Mouse (Mus musculus): ENCODE results near the gene Myh13. TPM values are rescaled to one million over a fixed set of nuclear protein-coding genes. Genes with fewer than 3 reads are reported as not detected.

Gene Myh13
- total and polyA plus RNA-seq, 2 experiments from 2014 or later, result 0.15 to 0.57 TPM

- H3K4me3 ChIP-seq (ENCODE audit: low read depth, low read length), result no peak overlapping the region
- no peak for DNase-seq
- H3K36me3 ChIP-seq (ENCODE audit: insufficient read depth), result no peaks in the 10 kb centered on the region
- H3K9ac ChIP-seq, result no peak overlapping the region
- no peak for TF ChIP-seq CTCF (IDR thresholded peaks at IDR 0.05; ENCODE audit: low read depth)
- H3K4me1 ChIP-seq (ENCODE audit: insufficient read depth), result no peaks in the 10 kb centered on the region
- WGBS, result 78% methylated on average over 3 of the region's 3 CpGs
- ATAC-seq, result no peak
- no peak overlapping the region for H3K27ac ChIP-seq (ENCODE audit: low read depth, low read length)
- no peak overlapping the region for H3K4me2 ChIP-seq (ENCODE audit: low read depth)
- H3K9me3 ChIP-seq (ENCODE audit: low read length), result no peaks in the 10 kb centered on the region
- no peaks in the 10 kb centered on the region for H3K27me3 ChIP-seq (ENCODE audit: insufficient read depth, low read length)
These were observed 69.4 kb downstream of the Myh13 start for GRCm38 (mm10) chr11:67390679-67391384.

DNA sequence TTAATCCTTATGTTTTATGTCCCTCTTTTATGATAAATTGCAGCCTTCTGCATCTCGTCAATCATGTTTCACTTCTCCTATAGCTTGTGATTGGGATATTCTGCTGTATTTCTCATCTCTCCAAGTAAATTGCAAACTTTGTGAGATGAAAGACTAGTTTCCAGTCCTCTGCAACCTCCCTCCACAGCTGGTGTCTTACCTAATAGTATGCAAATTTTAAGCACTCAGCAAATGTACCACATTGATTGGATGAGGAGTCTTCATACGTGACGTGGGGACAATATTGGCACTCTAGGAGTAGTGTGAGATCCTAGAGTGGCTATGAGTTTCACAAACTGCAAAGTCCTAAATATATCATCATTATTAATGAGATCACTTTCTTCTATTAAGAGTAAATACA lies 70.9 kb downstream of the Myh13 start:
- H3K4me3 ChIP-seq (ENCODE audit: low read depth, low read length), result no peak overlapping the region
- H3K36me3 ChIP-seq (ENCODE audit: insufficient read depth), result no peaks in the 10 kb centered on the region
- H3K27ac ChIP-seq (ENCODE audit: low read depth, low read length), result no peak overlapping the region
- 73% methylated on average over 3 of the region's 3 CpGs for WGBS
- H3K27me3 ChIP-seq (ENCODE audit: insufficient read depth, low read length), result no peaks in the 10 kb centered on the region
- DNase-seq (no peak), ATAC-seq (no peak)
- no peaks in the 10 kb centered on the region for H3K4me1 ChIP-seq (ENCODE audit: insufficient read depth)
- H3K9ac ChIP-seq, result no peak overlapping the region
- H3K4me2 ChIP-seq (ENCODE audit: low read depth), result no peak overlapping the region
- no peaks in the 10 kb centered on the region for H3K9me3 ChIP-seq (ENCODE audit: low read length)
- no peak for TF ChIP-seq CTCF (IDR thresholded peaks at IDR 0.05; ENCODE audit: low read depth)

DNA sequence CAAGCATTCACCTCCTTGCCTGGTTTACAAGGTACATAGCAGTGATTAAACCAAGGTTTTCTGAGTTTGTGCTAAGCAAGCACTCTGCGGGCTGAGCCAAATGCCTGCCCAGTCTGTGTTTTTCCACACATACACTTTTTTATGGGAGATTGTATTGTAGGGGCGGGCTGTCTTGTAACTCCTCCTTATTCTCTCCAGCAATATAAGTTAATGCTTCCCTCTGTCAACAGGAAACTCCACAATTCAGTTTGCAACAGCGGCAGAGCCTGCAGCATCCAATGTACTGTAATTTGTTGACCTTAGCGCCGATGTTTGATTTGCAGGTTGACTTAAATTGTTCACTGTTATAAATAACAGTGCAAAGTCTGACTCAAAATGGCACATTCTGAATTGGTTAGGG lies 79.5 kb downstream of the Myh13 start:
- no peaks in the 10 kb centered on the region for H3K9me3 ChIP-seq (ENCODE audit: low read length)
- no peak overlapping the region for H3K4me2 ChIP-seq (ENCODE audit: low read depth)
- H3K27me3 ChIP-seq (ENCODE audit: insufficient read depth, low read length), result no peaks in the 10 kb centered on the region
- H3K9ac ChIP-seq, result no peak overlapping the region
- ATAC-seq (no peak), DNase-seq (no peak)
- WGBS, result 87% methylated on average over 5 of the region's 5 CpGs
- no peak overlapping the region for H3K4me3 ChIP-seq (ENCODE audit: low read depth, low read length)
- no peaks in the 10 kb centered on the region for H3K36me3 ChIP-seq (ENCODE audit: insufficient read depth)
- H3K27ac ChIP-seq (ENCODE audit: low read depth, low read length), result no peak overlapping the region
- no peaks in the 10 kb centered on the region for H3K4me1 ChIP-seq (ENCODE audit: insufficient read depth)
- TF ChIP-seq CTCF (IDR thresholded peaks at IDR 0.05; ENCODE audit: low read depth), result no peak

DNA sequence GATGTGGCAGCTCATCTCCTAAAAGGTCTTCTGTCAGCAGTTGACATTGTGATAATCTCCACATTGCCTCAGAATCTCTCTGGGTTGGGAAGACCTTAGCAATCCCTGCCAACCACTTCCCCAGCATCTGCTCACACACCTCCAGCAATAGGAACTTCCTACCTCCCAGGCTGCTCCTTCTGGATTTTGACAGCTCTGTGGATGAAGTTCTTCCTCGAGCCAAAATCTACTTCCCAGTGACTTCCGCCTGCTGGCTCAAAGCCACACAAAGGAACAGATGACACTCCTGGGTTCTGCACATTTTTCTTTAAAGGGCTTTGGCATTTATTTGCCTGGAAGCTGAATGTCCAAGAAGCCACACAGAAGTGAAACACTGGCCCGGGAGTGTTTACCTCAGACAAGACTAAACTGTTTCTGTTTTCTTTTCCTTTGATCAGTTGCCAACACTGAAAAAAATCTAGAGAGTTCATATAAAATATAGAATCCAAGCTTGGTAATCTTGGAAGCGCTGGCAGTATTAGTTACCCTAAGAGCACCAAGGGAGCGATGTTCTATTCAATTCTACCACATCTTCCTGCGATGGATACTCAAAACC lies 93.0 kb downstream of the Myh13 start:
- no peak for TF ChIP-seq CTCF (IDR thresholded peaks at IDR 0.05; ENCODE audit: low read depth)
- WGBS, result 65% methylated on average over 6 of the region's 6 CpGs

More for the DNA sequence above, 93.0 kb downstream of the Myh13 start:
- H3K4me3 ChIP-seq (ENCODE audit: low read depth, low read length), result no peak overlapping the region
- DNase-seq, result peak; percentile 37
- H3K4me2 ChIP-seq (ENCODE audit: low read depth), result no peak overlapping the region
- no peaks in the 10 kb centered on the region for H3K27me3 ChIP-seq (ENCODE audit: insufficient read depth, low read length)
- no peak; the same call in 1 of the 2 replicates for ATAC-seq
- H3K27ac ChIP-seq (ENCODE audit: low read depth, low read length), result no peak overlapping the region
- no peaks in the 10 kb centered on the region for H3K9me3 ChIP-seq (ENCODE audit: low read length)
- H3K4me1 ChIP-seq (ENCODE audit: insufficient read depth), result no peaks in the 10 kb centered on the region
- no peak overlapping the region for H3K9ac ChIP-seq
- no peaks in the 10 kb centered on the region for H3K36me3 ChIP-seq (ENCODE audit: insufficient read depth)

Other genes with a start within 250 kb of the Myh13 start
- gene Myh3, start 243.4 kb upstream of the Myh13 start, total RNA-seq (2014; rRNA removed), result 0.24 and 0.54 TPM in 2 replicates
- 0.15 and 0.24 TPM in 2 replicates for gene Myh3, start 243.4 kb upstream of the Myh13 start, polyA plus RNA-seq (2015; fragmentation: Nextera tagmentation; extraction: Ambion mirVana)
- gene Myh2, start 150.6 kb upstream of the Myh13 start, total RNA-seq (2014; rRNA removed), result 0.31 and 0.33 TPM in 2 replicates
- gene Myh2, start 150.6 kb upstream of the Myh13 start, polyA plus RNA-seq (2015; fragmentation: Nextera tagmentation; extraction: Ambion mirVana), result 0.14 and 0.18 TPM in 2 replicates
- gene Myh1, start 121.6 kb upstream of the Myh13 start, total RNA-seq (2014; rRNA removed), result 0.23 and 0.24 TPM in 2 replicates
- gene Myh1, start 121.6 kb upstream of the Myh13 start, polyA plus RNA-seq (2015; fragmentation: Nextera tagmentation; extraction: Ambion mirVana), result 0.10 and 0.12 TPM in 2 replicates
- gene Myh4, start 83.6 kb upstream of the Myh13 start, total RNA-seq (2014; rRNA removed), result 0.10 and 0.15 TPM in 2 replicates
- 0.04 and 0.05 TPM in 2 replicates for gene Myh4, start 83.6 kb upstream of the Myh13 start, polyA plus RNA-seq (2015; fragmentation: Nextera tagmentation; extraction: Ambion mirVana)
- gene Myh8, start 44.5 kb upstream of the Myh13 start, total RNA-seq (2014; rRNA removed), result 0.38 and 2.1 TPM in 2 replicates
- gene Myh8, start 44.5 kb upstream of the Myh13 start, polyA plus RNA-seq (2015; fragmentation: Nextera tagmentation; extraction: Ambion mirVana), result 0.20 and 0.33 TPM in 2 replicates
- gene Gas7, start 133.8 kb downstream of the Myh13 start, total RNA-seq (2014; rRNA removed), result 176 and 187 TPM in 2 replicates
- 119 and 124 TPM in 2 replicates for gene Gas7, start 133.8 kb downstream of the Myh13 start, polyA plus RNA-seq (2015; fragmentation: Nextera tagmentation; extraction: Ambion mirVana)

Measured in forebrain, postnatal 0 days (tissue).